In the genomic region with DNA sequence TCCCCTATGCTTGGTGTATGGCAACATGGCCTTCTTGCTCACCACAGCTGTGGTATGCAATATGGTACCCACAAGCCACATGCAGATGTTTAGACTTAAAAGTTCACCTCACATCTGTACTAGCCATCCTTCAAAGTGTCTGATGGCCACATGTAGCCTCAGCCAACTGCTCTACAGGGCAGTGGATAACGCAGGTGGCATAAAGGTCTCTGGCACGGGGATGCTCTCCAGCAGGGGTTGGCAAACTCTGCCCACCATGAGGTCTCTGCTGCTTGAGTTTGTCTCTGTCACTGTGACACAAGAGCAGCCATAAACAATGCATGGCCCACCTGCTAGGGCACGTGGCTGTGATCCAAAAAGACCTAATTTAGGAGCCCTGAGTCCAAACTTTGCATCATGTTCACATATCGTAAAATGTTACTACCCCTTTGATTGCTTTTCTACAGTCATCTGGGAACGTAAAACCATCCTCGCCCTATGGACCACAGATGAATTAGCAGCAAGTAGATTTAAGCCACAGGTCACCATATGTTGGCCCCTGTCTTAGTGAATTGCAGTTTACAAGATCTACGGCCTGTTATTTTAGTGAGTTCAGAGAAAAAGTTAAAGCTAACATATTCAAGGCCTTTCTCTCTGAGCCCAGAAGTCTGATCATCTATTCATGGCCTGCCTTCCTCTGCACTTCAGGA, we compare ENCODE assay signal across 23 mouse cellular contexts. TPM values are rescaled to one million over a fixed set of nuclear protein-coding genes. Genes with fewer than 3 reads are reported as not detected.
DNase-seq lines count a peak whose midpoint lies in the region; TF ChIP-seq lines count a peak whose summit lies in the region.
"Had no signal": no experiment of that assay in that cellular context is flagged by ENCODE, and none has a peak within 500 bp of the region (broad histone marks: within the 10 kb centered on the region; RNA-seq: fewer than 3 reads in every experiment).

No protein-coding gene starts in this region.

- H3K4me3 ChIP-seq in heart, embryonic 10.5 days, result no peak overlapping the region
- no peak overlapping the region for H3K4me3 ChIP-seq in limb, embryonic 10.5 days
- no peak overlapping the region for H3K4me3 ChIP-seq in lung, adult 2 months (replicated peaks; ENCODE audit: extremely low read depth, low read depth, low read length)
- H3K4me3 ChIP-seq: embryonic facial prominence, embryonic 12.5 days; embryonic facial prominence, embryonic 15.5 days; heart, embryonic 12.5 days; heart, embryonic 15.5 days; hindbrain, embryonic 15.5 days; intestine, embryonic 15.5 days had no signal

- TF ChIP-seq POLR2A in lung, adult 2 months (IDR thresholded peaks at IDR 0.05; ENCODE audit: borderline replicate concordance, extremely low read depth, low read depth, low read length), result no peak

- no peak overlapping the region for H3K27ac ChIP-seq in heart, embryonic 10.5 days
- H3K27ac ChIP-seq in limb, embryonic 10.5 days, result no peak overlapping the region
- H3K27ac ChIP-seq: embryonic facial prominence, embryonic 12.5 days; embryonic facial prominence, embryonic 15.5 days; heart, embryonic 15.5 days; hindbrain, embryonic 15.5 days; intestine, embryonic 15.5 days had no signal

- no peaks in the 10 kb centered on the region for H3K36me3 ChIP-seq in heart, embryonic 10.5 days
- H3K36me3 ChIP-seq in limb, embryonic 10.5 days, result no peaks in the 10 kb centered on the region
- H3K36me3 ChIP-seq: embryonic facial prominence, embryonic 12.5 days; embryonic facial prominence, embryonic 15.5 days; heart, embryonic 12.5 days; heart, embryonic 15.5 days; hindbrain, embryonic 15.5 days; intestine, embryonic 15.5 days had no signal

- no peaks in the 10 kb centered on the region for H3K4me1 ChIP-seq in heart, embryonic 10.5 days
- peaks cover 13% of the 10 kb centered on the region for H3K4me1 ChIP-seq in limb, embryonic 10.5 days
- H3K4me1 ChIP-seq in lung, adult 2 months (ENCODE audit: control insufficient read depth, insufficient read depth, low read length), result no peaks in the 10 kb centered on the region
- H3K4me1 ChIP-seq: embryonic facial prominence, embryonic 12.5 days; embryonic facial prominence, embryonic 15.5 days; heart, embryonic 12.5 days; heart, embryonic 15.5 days; intestine, embryonic 15.5 days had no signal

- no peak for TF ChIP-seq CTCF in lung, adult 2 months (IDR thresholded peaks at IDR 0.05; ENCODE audit: insufficient read depth, low read length)

- WGBS in heart, embryonic 10.5 days, result 79% methylated on average over 7 of the region's 7 CpGs
- 32% methylated on average over 7 of the region's 7 CpGs for WGBS in limb, embryonic 10.5 days
- 74% methylated on average over 7 of the region's 7 CpGs for WGBS in lung, adult 2 months

- peak; percentile 16 for DNase-seq in embryo, embryonic 10 days (ENCODE audit: low spot score)
- DNase-seq in embryo, embryonic 11 days, result no peak
- DNase-seq in heart, embryonic 10.5 days (ENCODE audit: low spot score), result peak; percentile 66
- DNase-seq in heart, adult 18-20 months, result no peak
- DNase-seq in limb, embryonic 10.5 days (ENCODE audit: low spot score), result peak; percentile 47
- DNase-seq in lung, postnatal 10 days, result no peak
- no peak for DNase-seq in lung, adult 2 months
- DNase-seq: adrenal gland, adult 8-10 months; adrenal gland, postnatal 25 days; cerebellum, adult 18-20 months; cerebellum, adult 9-10 months; cerebellum, postnatal 14 days; forebrain, postnatal 0 days; gastrocnemius, postnatal 25 days; heart, postnatal 10 days; heart, postnatal 4 days had no signal

- H3K27me3 ChIP-seq in heart, embryonic 10.5 days (ENCODE audit: insufficient read depth, poor library complexity, severe bottlenecking), result peaks cover 10% of the 10 kb centered on the region; the same call in 1 of the 2 replicates
- H3K27me3 ChIP-seq in limb, embryonic 10.5 days (ENCODE audit: low read depth, poor library complexity, severe bottlenecking), result peaks cover 72% of the 10 kb centered on the region
- H3K27me3 ChIP-seq: embryonic facial prominence, embryonic 12.5 days; embryonic facial prominence, embryonic 15.5 days; hindbrain, embryonic 15.5 days; intestine, embryonic 15.5 days had no signal

- no peaks in the 10 kb centered on the region for H3K9me3 ChIP-seq in heart, embryonic 10.5 days
- H3K9me3 ChIP-seq in limb, embryonic 10.5 days (replicated peaks), result peaks cover 4% of the 10 kb centered on the region; the same call in 1 of the 2 replicates
- H3K9me3 ChIP-seq: embryonic facial prominence, embryonic 12.5 days; embryonic facial prominence, embryonic 15.5 days; heart, embryonic 15.5 days; hindbrain, embryonic 15.5 days; intestine, embryonic 15.5 days had no signal

RNA-seq across cellular contexts. Expression of a gene that starts 35.3 kb away (rescaled TPM):
- 0.30 and 0.42 TPM in 2 replicates for polyA plus RNA-seq in heart, embryonic 10.5 days (2016; fragmentation: Nextera tagmentation; extraction: Ambion mirVana)
- 1 to 10 TPM; 2.0 to 2.2 TPM for total RNA-seq in heart, adult 18-20 months (2021)
- 0.06 and 0.24 TPM in 2 replicates for polyA plus RNA-seq in limb, embryonic 10.5 days (2016; fragmentation: Nextera tagmentation; extraction: Ambion mirVana)
- 0.11 and 0.19 TPM in 2 replicates for polyA plus RNA-seq in lung, adult 2 months (2012; rRNA removed)
- polyA plus RNA-seq: activated CD4-positive, CD25-positive, alpha-beta regulatory T cell, adult 4 months had no signal

RNA-seq across cellular contexts. Expression of a gene that starts 41.0 kb away (rescaled TPM):
- 274 and 296 TPM in 2 replicates for polyA plus RNA-seq in heart, embryonic 10.5 days (2016; fragmentation: Nextera tagmentation; extraction: Ambion mirVana)
- total RNA-seq in heart, adult 18-20 months (2021), result 10 to 100 TPM; 75.9 to 82.7 TPM
- polyA plus RNA-seq in limb, embryonic 10.5 days (2016; fragmentation: Nextera tagmentation; extraction: Ambion mirVana), result 307 and 327 TPM in 2 replicates
- polyA plus RNA-seq in lung, adult 2 months (2012; rRNA removed), result 39.4 and 52.8 TPM in 2 replicates

Comparison
In these comparisons a context has a peak if more than half of its experiments do, and no peak if none do; other contexts are left out.
1. DNase-seq: peak in embryo, embryonic 10 days (single experiment), heart, embryonic 10.5 days (single experiment) and limb, embryonic 10.5 days (single experiment); none in embryo, embryonic 11 days (single experiment), heart, adult 18-20 months (0 of 2), lung, postnatal 10 days (single experiment) and lung, adult 2 months (single experiment).